Mouse (Mus musculus): ENCODE data around the gene Tbc1d1.

- TF ChIP-seq CTCF (IDR thresholded peaks at IDR 0.05; ENCODE audit: low read depth, low read length) (no peak), POLR2A (IDR thresholded peaks at IDR 0.05; ENCODE audit: borderline replicate concordance, low read depth, low read length) (no peak)
Measured at GRCm38 (mm10) chr5:64153319-64153718, 2.8 kb upstream of the Tbc1d1 start.
